Mouse (Mus musculus): Measurements from ENCODE around the gene Gm49366. TPM values are rescaled to one million over a fixed set of nuclear protein-coding genes. Genes with fewer than 3 reads are reported as not detected.

Gm49366 gene
- polyA plus RNA-seq, 1 experiment, result not detected

GRCm38 (mm10) chr12:84051937-84052474, 13.3 kb downstream of the Gm49366 start, which contains the start of gene Acot3:
Gene Acot3 (plus strand): TSS chr12:84052144.
- no peaks in the 10 kb centered on the region for H3K36me3 ChIP-seq (ENCODE audit: control insufficient read depth, insufficient read depth)
- H3K27me3 ChIP-seq (ENCODE audit: control insufficient read depth, insufficient read depth, insufficient read length), result no peaks in the 10 kb centered on the region
- TF ChIP-seq CEBPB (IDR thresholded peaks at IDR 0.05; ENCODE audit: insufficient read depth, poor library complexity, severe bottlenecking), result no peak
- no peak for TF ChIP-seq MYOG (IDR thresholded peaks at IDR 0.05; ENCODE audit: control insufficient read depth in 1 of 3, insufficient read depth in 1 of 3, insufficient read length in 2 of 3, low read depth in 2 of 3)
- TF ChIP-seq USF1 (IDR thresholded peaks at IDR 0.05; ENCODE audit: low read depth), result no peak
- TF ChIP-seq REST (IDR thresholded peaks at IDR 0.05; ENCODE audit: insufficient read depth, insufficient read length), result no peak
- no peak for TF ChIP-seq SRF (IDR thresholded peaks at IDR 0.05; ENCODE audit: control insufficient read depth, insufficient read length, low read depth)
- no peak for TF ChIP-seq MYOD1 (IDR thresholded peaks at IDR 0.05; ENCODE audit: control insufficient read depth in 1 of 3, insufficient read length in 2 of 3, low read depth in 2 of 3)
- TF ChIP-seq TCF3 (IDR thresholded peaks at IDR 0.05; ENCODE audit: insufficient read length, low read depth), result no peak
- no peak within 1 kb of the TSS for H3K4me2 ChIP-seq (ENCODE audit: low read depth)
- H3K4me3 ChIP-seq, result no peak within 1 kb of the TSS
- H3ac ChIP-seq (ENCODE audit: control insufficient read depth, insufficient read length), result no peak within 1 kb of the TSS
- H3K79me2 ChIP-seq (ENCODE audit: control insufficient read depth, insufficient read depth), result no peaks in the 10 kb centered on the region

DNA sequence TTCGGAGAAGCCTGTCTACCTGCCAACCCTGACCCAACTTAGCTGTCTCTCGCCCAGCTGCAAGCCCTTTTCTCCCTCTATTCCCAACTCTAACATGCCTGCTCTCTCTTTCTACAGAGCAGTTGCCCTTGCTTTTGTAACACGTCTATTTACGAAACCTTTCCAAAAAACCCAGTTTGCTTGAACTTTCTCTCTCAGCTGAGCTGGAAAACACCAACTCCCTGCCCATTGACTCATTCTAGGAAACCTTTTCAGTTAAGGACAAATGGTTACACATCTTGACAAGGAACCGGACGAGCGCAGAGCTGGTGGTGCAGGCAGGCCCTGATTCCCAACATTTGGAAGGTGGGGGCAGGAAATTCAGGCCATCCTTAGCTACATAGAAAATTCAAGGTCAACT, 13.9 kb downstream of the Gm49366 start:
- Histone ChIP-seq H3K4me2 (ENCODE audit: low read depth) (no peak overlapping the region), H3K4me3 (no peak overlapping the region), H3K36me3 (ENCODE audit: control insufficient read depth, insufficient read depth) (no peaks in the 10 kb centered on the region)

DNA sequence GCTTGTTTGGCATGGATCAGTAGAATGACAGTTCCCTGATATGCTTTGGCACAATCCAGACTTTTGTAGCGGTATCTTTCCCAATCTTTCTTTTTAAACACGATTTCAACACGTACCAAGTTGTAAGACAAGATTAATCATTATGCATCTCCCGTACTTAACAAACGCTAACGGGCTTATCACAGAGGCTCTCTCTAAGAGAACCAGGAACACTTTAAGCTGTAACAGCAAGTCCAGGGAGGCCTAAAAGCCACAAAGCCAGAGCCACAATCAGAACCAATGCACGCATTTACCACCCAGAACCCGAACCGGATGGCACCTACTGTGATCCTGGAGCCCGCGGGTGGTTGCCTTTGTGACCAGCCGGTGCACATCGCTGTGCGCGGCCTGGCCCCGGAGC, 14.4 kb downstream of the Gm49366 start:
- no peaks in the 10 kb centered on the region for H3K79me2 ChIP-seq (ENCODE audit: control insufficient read depth, insufficient read depth)
- no peaks in the 10 kb centered on the region for H3K27me3 ChIP-seq (ENCODE audit: control insufficient read depth, insufficient read depth, insufficient read length)
- no peak for TF ChIP-seq MAX (IDR thresholded peaks at IDR 0.05; ENCODE audit: low read depth)
- no peak for TF ChIP-seq CEBPB (IDR thresholded peaks at IDR 0.05; ENCODE audit: insufficient read depth, poor library complexity, severe bottlenecking)
- no peak overlapping the region for H3ac ChIP-seq (ENCODE audit: control insufficient read depth, insufficient read length)
- no peak overlapping the region for H3K4me3 ChIP-seq
- H3K36me3 ChIP-seq (ENCODE audit: control insufficient read depth, insufficient read depth), result no peaks in the 10 kb centered on the region
- H3K4me2 ChIP-seq (ENCODE audit: low read depth), result no peak overlapping the region

More for the DNA sequence above, 13.9 kb downstream of the Gm49366 start:
- no peaks in the 10 kb centered on the region for H3K27me3 ChIP-seq (ENCODE audit: control insufficient read depth, insufficient read depth, insufficient read length)
- TF ChIP-seq CEBPB (IDR thresholded peaks at IDR 0.05; ENCODE audit: insufficient read depth, poor library complexity, severe bottlenecking), result no peak
- TF ChIP-seq USF1 (IDR thresholded peaks at IDR 0.05; ENCODE audit: low read depth), result no peak
- no peak for TF ChIP-seq POLR2AphosphoS2 (IDR thresholded peaks at IDR 0.05; ENCODE audit: insufficient read length, low read depth)
- TF ChIP-seq MYOD1 (IDR thresholded peaks at IDR 0.05; ENCODE audit: control insufficient read depth in 1 of 3, insufficient read length in 2 of 3, low read depth in 2 of 3), result no peak
- no peak for TF ChIP-seq E2F4 (IDR thresholded peaks at IDR 0.05; ENCODE audit: insufficient read depth)
- no peak for TF ChIP-seq POLR2A (IDR thresholded peaks at IDR 0.05; ENCODE audit: insufficient read length, low read depth)
- no peak for TF ChIP-seq TCF3 (IDR thresholded peaks at IDR 0.05; ENCODE audit: insufficient read length, low read depth)
- TF ChIP-seq SRF (IDR thresholded peaks at IDR 0.05; ENCODE audit: control insufficient read depth, insufficient read length, low read depth), result no peak
- TF ChIP-seq MAX (IDR thresholded peaks at IDR 0.05; ENCODE audit: low read depth), result no peak
- TF ChIP-seq MYOG (IDR thresholded peaks at IDR 0.05; ENCODE audit: control insufficient read depth in 1 of 3, insufficient read depth in 1 of 3, insufficient read length in 2 of 3, low read depth in 2 of 3), result no peak
- TF ChIP-seq REST (IDR thresholded peaks at IDR 0.05; ENCODE audit: insufficient read depth, insufficient read length), result no peak
- TF ChIP-seq TCF12 (IDR thresholded peaks at IDR 0.05; ENCODE audit: insufficient read depth, poor library complexity, severe bottlenecking), result no peak
- no peak overlapping the region for H3ac ChIP-seq (ENCODE audit: control insufficient read depth, insufficient read length)
- H3K79me2 ChIP-seq (ENCODE audit: control insufficient read depth, insufficient read depth), result no peaks in the 10 kb centered on the region

GRCm38 (mm10) chr12:84053679-84054391, 15.1 kb downstream of the Gm49366 start:
- H3K79me2 ChIP-seq (ENCODE audit: control insufficient read depth, insufficient read depth), result no peaks in the 10 kb centered on the region
- H3K27me3 ChIP-seq (ENCODE audit: control insufficient read depth, insufficient read depth, insufficient read length), result no peaks in the 10 kb centered on the region
- H3ac ChIP-seq (ENCODE audit: control insufficient read depth, insufficient read length), result no peak overlapping the region
- H3K4me3 ChIP-seq, result no peak overlapping the region
- no peaks in the 10 kb centered on the region for H3K36me3 ChIP-seq (ENCODE audit: control insufficient read depth, insufficient read depth)
- TF ChIP-seq MYOG (IDR thresholded peaks at IDR 0.05; ENCODE audit: control insufficient read depth in 1 of 3, insufficient read depth in 1 of 3, insufficient read length in 2 of 3, low read depth in 2 of 3) (no peak), TCF3 (IDR thresholded peaks at IDR 0.05; ENCODE audit: insufficient read length, low read depth) (no peak)
- H3K4me2 ChIP-seq (ENCODE audit: low read depth), result no peak overlapping the region

DNA sequence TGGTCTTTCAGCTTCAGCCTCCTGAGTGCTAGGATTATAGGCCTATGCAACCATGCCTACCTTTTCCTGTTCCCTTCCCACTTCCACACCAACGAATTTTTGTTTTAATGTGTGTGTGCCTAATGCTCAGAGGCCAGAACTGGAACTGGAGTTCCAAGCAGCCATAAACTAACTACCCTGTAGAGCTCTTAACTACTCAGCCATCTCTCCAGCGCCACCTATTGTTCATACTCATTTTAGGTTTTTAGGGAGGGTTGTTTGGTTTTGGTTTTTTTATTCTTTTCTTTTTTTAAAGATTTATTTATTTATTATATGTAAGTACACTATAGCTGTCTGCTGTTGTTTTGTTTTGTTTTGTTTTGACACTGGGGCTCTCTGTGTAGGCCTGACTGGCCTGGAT, 22.2 kb downstream of the Gm49366 start:
- peaks cover 6% of the 10 kb centered on the region for H3K27me3 ChIP-seq (ENCODE audit: control insufficient read depth, insufficient read depth, insufficient read length)
- no peaks in the 10 kb centered on the region for H3K36me3 ChIP-seq (ENCODE audit: control insufficient read depth, insufficient read depth)
- no peak overlapping the region for H3K4me3 ChIP-seq
- H3ac ChIP-seq (ENCODE audit: control insufficient read depth, insufficient read length), result no peak overlapping the region
- H3K4me2 ChIP-seq (ENCODE audit: low read depth), result no peak overlapping the region
- TF ChIP-seq E2F4 (IDR thresholded peaks at IDR 0.05; ENCODE audit: insufficient read depth), result no peak
- no peak for TF ChIP-seq REST (IDR thresholded peaks at IDR 0.05; ENCODE audit: insufficient read depth, insufficient read length)
- TF ChIP-seq MAX (IDR thresholded peaks at IDR 0.05; ENCODE audit: low read depth), result no peak
- TF ChIP-seq TCF12 (IDR thresholded peaks at IDR 0.05; ENCODE audit: insufficient read depth, poor library complexity, severe bottlenecking), result no peak
- TF ChIP-seq SRF (IDR thresholded peaks at IDR 0.05; ENCODE audit: control insufficient read depth, insufficient read length, low read depth), result no peak
- TF ChIP-seq MYOD1 (IDR thresholded peaks at IDR 0.05; ENCODE audit: control insufficient read depth in 1 of 3, insufficient read length in 2 of 3, low read depth in 2 of 3), result no peak
- TF ChIP-seq MYOG (IDR thresholded peaks at IDR 0.05; ENCODE audit: control insufficient read depth in 1 of 3, insufficient read depth in 1 of 3, insufficient read length in 2 of 3, low read depth in 2 of 3), result no peak
- no peak for TF ChIP-seq TCF3 (IDR thresholded peaks at IDR 0.05; ENCODE audit: insufficient read length, low read depth)
- no peaks in the 10 kb centered on the region for H3K79me2 ChIP-seq (ENCODE audit: control insufficient read depth, insufficient read depth)

Measured in myocyte (in vitro differentiated cells).